Mouse (Mus musculus) gastrocnemius, adult 8-10 months (tissue): ENCODE data around the gene Il1rl1. TPM values are rescaled to one million over a fixed set of nuclear protein-coding genes. Genes with fewer than 3 reads are reported as not detected.
A peak's percentile ranks its signal among the peaks of the same experiment; 100 is the strongest.

ENCODE experiments used
- DNase-seq, 2 experiments: peaks; one replicate each; pipeline ENCODE4 v3.0.0; 2022; ENCODE audit warnings: low spot score in 2 of 2
- total RNA-seq, 4 experiments: library from RNA; stranded (reverse); gene quantifications; 2 replicates each; pipeline ENCODE4 v1.2.4; 2022

Gene Il1rl1
- under 1 TPM; 0.39 to 0.94 (median 0.52) TPM for total RNA-seq

GRCm38 (mm10) chr1:40428910-40429675 lies at the start of gene Il1rl1:
Gene Il1rl1 (plus strand): TSS chr1:40429570.
- no peak for DNase-seq

DNA sequence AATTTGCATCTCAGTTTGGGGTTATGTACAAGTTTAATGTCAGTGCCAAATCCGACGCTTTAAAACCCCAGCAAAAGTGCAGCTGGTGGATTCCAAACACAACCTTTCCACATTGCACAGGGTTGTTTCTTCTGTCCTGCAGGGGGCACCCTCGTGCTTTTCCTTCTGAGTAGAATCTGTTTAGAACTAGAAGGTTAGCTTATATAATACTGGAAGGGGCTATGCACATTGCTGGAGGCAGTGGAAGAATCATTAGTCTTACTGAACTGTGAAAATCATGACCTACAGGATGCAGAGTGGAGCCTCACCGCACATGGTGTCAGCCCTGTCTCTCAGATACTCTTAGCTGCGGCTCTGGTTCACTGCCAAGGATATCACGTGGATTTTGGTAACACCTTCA lies 49.3 kb upstream of the Il1rl1 start:
- DNase-seq, result peak in 1 of 2 experiments; percentile 26

DNA sequence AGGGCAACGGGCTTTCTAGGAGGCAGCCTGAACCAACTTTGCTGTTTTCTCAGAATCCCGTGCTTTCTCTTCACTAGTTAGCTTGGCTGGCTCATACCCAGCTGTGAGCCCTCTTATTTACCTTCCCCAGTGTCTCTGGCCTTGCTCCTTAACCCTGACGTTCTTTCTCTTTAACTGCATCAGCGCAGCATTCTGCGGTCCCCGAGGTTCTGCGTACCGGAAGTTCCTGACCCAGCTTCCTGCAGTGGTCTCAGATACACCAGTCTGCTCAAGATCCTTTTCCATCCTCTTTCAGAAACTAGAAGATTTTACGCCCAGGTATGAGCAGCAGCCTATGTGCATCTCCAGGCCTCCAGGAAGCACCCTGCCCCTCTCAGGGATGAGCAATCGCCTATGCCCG lies 48.4 kb upstream of the Il1rl1 start:
- no peak for DNase-seq

DNA sequence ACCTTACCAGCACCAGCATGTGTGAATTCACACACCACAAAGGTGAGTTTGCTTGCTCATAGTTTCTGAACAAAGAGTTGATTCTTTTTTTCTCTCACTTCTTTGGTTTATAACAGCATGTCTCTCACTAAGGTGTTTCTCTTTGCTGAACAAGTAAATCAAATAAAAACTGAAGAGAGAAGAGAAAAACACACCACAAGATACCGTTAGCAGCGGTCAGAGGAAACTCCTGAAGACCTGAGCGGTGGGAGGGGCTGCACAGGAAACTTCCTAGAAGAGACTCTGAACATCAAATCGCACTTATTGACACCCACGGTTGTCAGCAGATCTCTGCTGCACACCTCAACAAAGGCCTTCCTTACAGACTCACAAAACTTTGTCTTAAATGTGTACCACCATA lies 46.5 kb upstream of the Il1rl1 start:
- DNase-seq, result no peak

- no peak for DNase-seq
These were observed 44.3 kb upstream of the Il1rl1 start for GRCm38 (mm10) chr1:40384931-40385545.

DNA sequence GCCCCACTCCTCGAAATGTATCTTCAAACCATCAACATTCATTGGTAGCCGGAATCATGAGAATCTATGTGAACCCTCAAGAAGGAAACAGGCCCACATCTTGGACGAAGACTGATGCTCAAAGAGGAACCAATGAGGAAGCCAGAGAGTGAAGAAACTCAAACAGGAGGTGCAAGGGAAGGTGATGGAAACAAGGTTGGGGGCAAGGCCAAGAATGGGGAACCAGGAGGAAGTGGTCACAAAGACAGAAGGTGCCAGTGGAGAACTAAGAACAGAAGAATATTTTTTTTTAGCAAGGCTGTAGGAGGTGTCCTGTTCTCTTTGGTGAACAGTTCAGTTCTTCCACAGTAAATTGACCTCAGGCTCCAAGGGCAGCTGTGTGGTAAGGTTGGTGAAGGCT lies 38.0 kb upstream of the Il1rl1 start:
- DNase-seq, result no peak

- DNase-seq, result no peak
These were observed 36.8 kb upstream of the Il1rl1 start for GRCm38 (mm10) chr1:40392535-40392934.

GRCm38 (mm10) chr1:40393214-40393613 lies 36.2 kb upstream of the Il1rl1 start:
- DNase-seq, result no peak

DNA sequence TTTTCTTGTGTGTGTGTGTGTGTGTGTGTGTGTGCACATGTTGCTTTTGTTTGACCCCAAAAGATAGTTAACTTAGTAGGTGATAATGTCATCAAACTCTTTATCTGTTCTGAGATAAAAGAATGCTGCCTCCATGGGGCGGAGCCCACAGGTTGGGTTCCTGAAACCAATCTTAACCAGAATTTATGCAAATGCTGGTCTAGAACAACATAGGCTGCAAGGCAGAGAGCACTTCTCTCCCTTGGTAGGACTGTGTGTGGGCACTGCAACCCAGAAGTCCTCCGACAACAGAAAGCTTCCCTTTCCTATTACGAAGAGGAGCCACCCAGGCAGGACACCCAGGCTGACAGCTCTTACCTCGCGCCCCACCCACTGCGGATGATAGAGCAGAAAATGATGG lies 29.7 kb upstream of the Il1rl1 start:
- DNase-seq, result no peak

- no peak for DNase-seq
These were observed 24.7 kb upstream of the Il1rl1 start for GRCm38 (mm10) chr1:40404682-40405081.

DNA sequence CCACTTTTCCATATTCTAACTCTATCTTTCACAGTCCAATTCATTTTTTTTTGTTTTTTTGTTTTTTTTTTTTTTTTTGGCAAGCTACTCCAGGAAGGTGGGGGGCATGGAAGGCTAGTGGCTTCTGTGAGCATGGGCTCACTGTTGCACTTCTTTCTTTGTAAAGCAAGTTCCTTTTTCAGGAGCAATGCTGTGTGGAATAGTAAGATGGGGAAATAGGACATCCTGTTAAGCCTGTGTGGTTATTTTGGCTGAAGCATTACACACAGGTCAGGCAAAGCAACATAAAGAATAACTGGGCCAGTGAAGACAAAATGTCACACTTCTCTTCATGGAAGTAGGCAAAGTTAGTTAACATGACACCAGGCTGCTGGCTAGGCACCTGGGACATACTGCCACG lies 19.5 kb upstream of the Il1rl1 start:
- no peak for DNase-seq

- DNase-seq, result no peak
These were observed 16.3 kb upstream of the Il1rl1 start for GRCm38 (mm10) chr1:40413039-40413438.

- DNase-seq, result no peak
These were observed 15.1 kb upstream of the Il1rl1 start for GRCm38 (mm10) chr1:40414276-40414675.

- no peak for DNase-seq
These were observed 14.3 kb upstream of the Il1rl1 start for GRCm38 (mm10) chr1:40414863-40415656.

DNA sequence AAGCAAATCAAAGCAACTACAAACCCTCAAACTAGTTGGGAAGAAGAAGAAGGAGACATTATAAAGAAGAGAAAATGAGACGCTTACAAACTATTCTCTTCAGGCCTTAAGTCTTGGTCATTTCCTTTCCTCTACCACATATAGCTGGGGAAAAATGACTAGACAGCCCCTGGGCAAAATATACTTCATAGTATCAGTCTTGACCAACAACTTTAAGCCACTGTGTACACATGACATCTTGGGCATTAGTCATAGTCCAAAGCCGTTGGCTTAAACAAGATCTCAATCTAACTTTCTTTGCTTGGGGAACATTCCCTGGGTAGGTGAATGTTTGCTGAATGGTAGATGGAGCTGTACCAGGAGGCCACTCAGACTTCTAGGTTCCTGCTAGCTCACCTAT lies 12.3 kb upstream of the Il1rl1 start:
- DNase-seq, result no peak

DNA sequence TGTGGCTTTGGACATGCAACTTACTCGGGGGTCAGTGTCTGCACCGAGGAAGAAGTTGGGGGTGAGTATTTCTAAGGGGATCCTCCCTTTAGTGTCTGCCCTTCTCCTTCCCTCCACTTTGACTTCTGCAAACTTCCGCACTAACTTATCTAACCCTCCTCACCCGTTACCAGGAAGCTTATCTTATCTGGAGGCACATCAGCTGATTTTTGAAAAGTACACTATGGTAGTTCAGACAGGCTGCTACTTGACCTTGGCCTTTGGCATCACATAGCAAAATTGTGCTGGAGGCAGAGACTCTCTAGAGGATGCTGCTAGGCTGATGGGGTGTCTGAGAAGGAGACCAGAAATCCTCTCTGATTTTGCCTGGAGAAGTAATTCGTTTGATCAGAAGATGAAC lies 10.9 kb upstream of the Il1rl1 start:
- no peak for DNase-seq

GRCm38 (mm10) chr1:40423892-40424291 lies 5.5 kb upstream of the Il1rl1 start:
- no peak for DNase-seq

DNA sequence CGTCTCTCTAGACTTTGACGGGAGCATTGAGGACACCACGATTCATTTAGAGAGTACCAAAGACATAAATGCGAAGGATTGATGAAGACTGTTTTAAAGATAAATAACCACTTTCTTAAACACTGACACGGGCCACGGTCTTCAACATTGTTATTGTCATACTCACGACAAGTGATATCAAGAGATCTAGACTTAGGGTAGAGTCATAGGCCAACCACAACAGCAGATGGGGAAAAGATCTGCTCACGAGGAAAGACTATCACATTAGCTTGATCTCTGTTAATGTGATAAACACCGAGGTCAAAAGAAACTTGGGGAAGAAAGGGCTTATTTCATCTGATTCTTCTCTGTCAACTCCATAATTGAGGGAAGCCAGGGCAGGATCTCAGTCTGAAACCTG lies 2.1 kb upstream of the Il1rl1 start:
- DNase-seq, result no peak

- no peak for DNase-seq
These were observed 1.5 kb upstream of the Il1rl1 start for GRCm38 (mm10) chr1:40427901-40428300.

DNA sequence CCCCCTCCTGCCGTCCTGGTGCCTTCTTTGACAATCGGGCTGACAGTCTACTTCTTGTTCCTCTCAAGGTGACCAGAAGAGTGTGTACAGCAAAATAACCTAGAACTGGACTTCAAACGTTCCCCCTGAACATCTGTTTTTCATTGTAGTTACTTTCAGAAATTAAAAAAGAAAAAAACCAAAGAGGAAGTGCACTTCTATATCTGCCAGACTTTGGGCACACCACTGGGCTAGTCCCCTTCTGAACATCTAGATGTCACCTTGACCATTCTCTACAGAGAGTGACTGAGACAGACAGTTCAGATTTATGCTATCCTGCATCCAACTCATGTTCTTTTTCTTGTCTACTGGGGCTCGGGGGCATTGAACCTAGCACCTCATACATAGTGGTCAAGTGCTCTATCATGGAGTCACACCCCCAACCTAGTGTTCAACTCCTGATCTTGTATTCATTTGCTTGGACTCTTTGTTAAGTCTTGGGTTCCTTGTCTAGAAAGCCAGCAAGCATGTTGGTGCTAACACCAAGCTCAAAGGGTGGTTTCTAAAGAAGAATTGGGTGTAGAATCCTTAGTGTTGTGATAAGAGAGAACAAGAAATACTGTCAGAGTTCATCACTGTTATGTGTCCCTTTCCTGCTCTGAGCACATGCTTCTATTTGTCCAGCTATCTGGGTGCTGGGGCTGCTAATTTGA lies 919 bp downstream of the Il1rl1 start:
- no peak for DNase-seq

DNA sequence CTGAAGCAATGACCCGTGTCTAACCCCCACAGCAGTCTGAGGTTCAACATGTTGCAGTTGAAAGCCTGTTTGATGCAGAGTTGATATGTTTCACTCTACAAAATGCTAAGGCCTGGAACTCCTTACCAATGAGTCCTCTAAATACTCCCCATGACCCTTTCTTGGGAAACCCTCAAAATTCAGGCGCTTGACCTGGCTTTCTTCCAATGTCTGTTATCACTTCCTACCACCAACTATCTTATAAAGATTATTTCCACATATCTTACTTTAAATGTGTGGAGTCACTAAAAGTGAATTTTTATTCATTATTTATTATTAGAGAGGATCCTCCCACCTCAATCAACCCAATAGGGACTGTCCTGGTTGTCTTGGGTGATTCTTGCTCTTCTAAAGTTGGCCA lies 2.8 kb downstream of the Il1rl1 start:
- DNase-seq, result no peak

GRCm38 (mm10) chr1:40435936-40436335 lies 6.6 kb downstream of the Il1rl1 start:
- no peak for DNase-seq
